Mouse (Mus musculus) embryonic facial prominence, embryonic 14.5 days (tissue): Measurements from ENCODE around the gene Gm38394. TPM values are rescaled to one million over a fixed set of nuclear protein-coding genes. Genes with fewer than 3 reads are reported as not detected.

Experiments used
- ATAC-seq: fragments of 200-750 bp; cut with Nextera tagmentation; 2 replicates; pipeline ENCODE4 v1.8.0; 2017; ENCODE audit warnings: low read depth, moderate number of reproducible peaks, moderate TSS enrichment
- DNase-seq: peaks from one replicate; pipeline ENCODE4 v3.0.0-alpha.2; 2015; ENCODE audit warnings: low spot score
- H3K27ac ChIP-seq: fragments of 300-500 bp; sonication (generic); replicated peaks from 2 replicates; pipeline ENCODE4 v1.5.1; 2014; ENCODE audit warnings: low read depth, mild to moderate bottlenecking, low read length, moderate library complexity
- H3K27me3 ChIP-seq: fragments of 300-500 bp; sonication (generic); replicated peaks from 2 replicates; pipeline ENCODE4 v1.6.1; 2014; ENCODE audit warnings: low read length; ENCODE audit not compliant: control insufficient read depth, insufficient read depth
- H3K36me3 ChIP-seq: fragments of 300-500 bp; sonication (generic); 2 replicates; pipeline ENCODE4 v1.6.1; 2014; ENCODE audit warnings: low read length, mixed read lengths; ENCODE audit not compliant: control insufficient read depth, insufficient read depth
- H3K4me1 ChIP-seq: fragments of 300-500 bp; sonication (generic); 2 replicates; pipeline ENCODE4 v1.6.1; 2014; ENCODE audit warnings: antibody characterized with exemption, low read length; ENCODE audit not compliant: control insufficient read depth, insufficient read depth
- H3K4me2 ChIP-seq: fragments of 300-500 bp; sonication (generic); 2 replicates; pipeline ENCODE4 v1.6.1; 2014; ENCODE audit warnings: low read depth, mild to moderate bottlenecking, low read length, moderate library complexity, mixed read lengths
- H3K4me3 ChIP-seq: fragments of 300-500 bp; sonication (generic); 2 replicates; pipeline ENCODE4 v1.5.1; 2014; ENCODE audit warnings: low read depth, mild to moderate bottlenecking, low read length
- H3K9ac ChIP-seq: fragments of 300-500 bp; sonication (generic); 2 replicates; pipeline ENCODE4 v1.6.1; 2014; ENCODE audit warnings: low read depth, mild to moderate bottlenecking, low read length, moderate library complexity, mixed read lengths
- H3K9me3 ChIP-seq: fragments of 300-500 bp; sonication (generic); 2 replicates; pipeline ENCODE4 v1.6.1; 2016; ENCODE audit warnings: low read length; ENCODE audit not compliant: control insufficient read depth
- WGBS: fragments of 180-500 bp; shearing (Covaris S2); extraction: QIAGEN DNeasy Blood & Tissue Kit; methylation state at CpG from one replicate; pipeline ENCODE4 v1.1.7; 2014; 5-methylcytosine and 5-hydroxymethylcytosine counted together
- polyA plus RNA-seq: library from polyadenylated mRNA; unstranded; fragments of >200 nt; fragmentation: Nextera tagmentation; extraction: Ambion mirVana; gene quantifications from 2 replicates; pipeline ENCODE4 v1.2.1, GENCODE M21; 2014

Gene Gm38394
- polyA plus RNA-seq, 1 experiment from 2014 or later = 11.5 TPM

DNA sequence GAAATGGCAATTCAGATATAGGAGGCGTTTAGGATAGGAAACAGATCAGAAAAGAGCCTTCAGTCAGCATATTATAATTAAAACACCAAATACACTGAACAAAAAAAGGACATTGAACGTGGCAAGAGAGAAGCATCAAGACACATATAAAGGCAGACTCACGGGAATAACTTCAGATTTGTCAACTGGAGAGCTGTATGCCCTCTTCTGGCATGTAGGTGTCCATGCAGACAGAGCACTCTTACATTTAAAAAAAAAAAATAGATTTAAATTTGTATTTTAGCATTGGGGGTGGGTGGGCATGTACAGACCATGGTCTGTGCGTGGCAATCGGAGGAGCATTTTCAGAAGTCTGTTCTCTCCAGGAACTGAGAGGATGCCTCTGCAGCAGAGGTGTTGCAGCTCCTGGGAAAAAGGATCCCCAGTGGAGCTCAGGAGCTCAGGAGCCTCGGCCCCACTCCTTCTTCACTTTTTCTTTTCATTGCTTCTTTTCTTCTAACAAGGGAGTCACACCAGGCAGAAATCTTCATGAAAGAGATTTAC, 75.1 kb downstream of the Gm38394 start:
- H3K4me2 ChIP-seq = no peak overlapping the region
- no peaks in the 10 kb centered on the region for H3K27me3 ChIP-seq
- ATAC-seq (no peak), DNase-seq (peak; percentile 17)
- no peaks in the 10 kb centered on the region for H3K36me3 ChIP-seq
- H3K27ac ChIP-seq = no peak overlapping the region
- no peak overlapping the region for H3K9ac ChIP-seq
- no peaks in the 10 kb centered on the region for H3K9me3 ChIP-seq
- no peaks in the 10 kb centered on the region for H3K4me1 ChIP-seq
- no peak overlapping the region for H3K4me3 ChIP-seq
- WGBS = 75% methylated on average over 6 of the region's 6 CpGs

DNA sequence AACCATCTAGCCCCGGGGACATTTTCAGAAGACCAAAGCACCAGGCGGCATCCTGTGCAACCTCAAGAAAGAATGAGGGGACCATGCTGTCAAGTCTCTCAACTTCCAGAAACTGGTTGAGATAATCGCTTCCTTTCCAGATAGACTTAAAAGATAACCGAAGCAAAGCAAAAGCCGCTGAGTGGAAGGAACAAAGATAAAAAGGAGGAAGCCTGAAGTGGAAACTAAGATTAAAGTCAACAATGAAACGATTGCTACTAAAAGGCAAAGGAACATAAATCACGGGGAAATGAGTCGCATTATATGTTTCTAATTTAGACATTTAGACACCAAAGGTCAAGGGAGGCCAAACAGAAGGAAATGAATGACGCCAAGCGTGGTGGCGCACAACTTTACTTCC, 89.8 kb downstream of the Gm38394 start:
- Histone ChIP-seq H3K4me1 (no peaks in the 10 kb centered on the region), H3K4me2 (no peak overlapping the region), H3K4me3 (no peak overlapping the region), H3K9me3 (peaks cover 7% of the 10 kb centered on the region; the same call in 1 of the 2 replicates), H3K36me3 (no peaks in the 10 kb centered on the region), H3K9ac (no peak overlapping the region), H3K27me3 (no peaks in the 10 kb centered on the region), H3K27ac (no peak overlapping the region)
- no peak for DNase-seq
- 70% methylated on average over 11 of the region's 11 CpGs for WGBS
- ATAC-seq = no peak

Other genes starting within 250 kb of the Gm38394 start
- 5.4 and 6.6 TPM in 2 replicates for gene Sox13, start 236.9 kb downstream of the Gm38394 start, polyA plus RNA-seq
- 598 and 599 TPM in 2 replicates for gene Snrpe, start 51.0 kb downstream of the Gm38394 start, polyA plus RNA-seq
- not detected in 2 replicates for gene Zbed6, start 433 bp downstream of the Gm38394 start, polyA plus RNA-seq
- gene Lax1, start 28.8 kb upstream of the Gm38394 start, polyA plus RNA-seq = 0.11 and 0.80 TPM in 2 replicates
- 22.9 and 23.4 TPM in 2 replicates for gene Atp2b4, start 139.7 kb upstream of the Gm38394 start, polyA plus RNA-seq
- 0.82 and 1.3 TPM in 2 replicates for gene Optc, start 246.7 kb upstream of the Gm38394 start, polyA plus RNA-seq